Mouse (Mus musculus) limb, embryonic 15.5 days (tissue): ENCODE results near the gene Ano6. TPM values are rescaled to one million over a fixed set of nuclear protein-coding genes. Genes with fewer than 3 reads are reported as not detected.
A peak's percentile ranks its signal among the peaks of the same experiment; 100 is the strongest.

Source experiments
- ATAC-seq: fragments of 200-750 bp; cut with Nextera tagmentation; 2 replicates; pipeline ENCODE4 v1.8.0; 2017; ENCODE audit warnings: low read depth, moderate TSS enrichment; ENCODE audit not compliant: insufficient number of reproducible peaks, low FRiP score, low TSS enrichment
- H3K27ac ChIP-seq: fragments of 300-500 bp; sonication (generic); 2 replicates; pipeline ENCODE4 v1.5.1; 2015; ENCODE audit warnings: moderate library complexity, mild to moderate bottlenecking, inconsistent platforms
- H3K27me3 ChIP-seq: fragments of 300-500 bp; sonication (generic); 2 replicates; pipeline ENCODE4 v1.6.1; 2015; ENCODE audit warnings: inconsistent platforms
- H3K36me3 ChIP-seq: fragments of 300-500 bp; sonication (generic); 2 replicates; pipeline ENCODE4 v1.6.1; 2015; ENCODE audit warnings: inconsistent platforms
- H3K4me1 ChIP-seq: fragments of 300-500 bp; sonication (generic); 2 replicates; pipeline ENCODE4 v1.6.1; 2015; ENCODE audit warnings: inconsistent platforms
- H3K4me2 ChIP-seq: fragments of 300-500 bp; sonication (generic); 2 replicates; pipeline ENCODE4 v1.6.1; 2015; ENCODE audit warnings: mild to moderate bottlenecking, inconsistent platforms
- H3K4me3 ChIP-seq: fragments of 300-500 bp; sonication (generic); 2 replicates; pipeline ENCODE4 v1.5.1; 2015; ENCODE audit warnings: mild to moderate bottlenecking, inconsistent platforms
- H3K9ac ChIP-seq: fragments of 300-500 bp; sonication (generic); 2 replicates; pipeline ENCODE4 v1.6.1; 2015; ENCODE audit warnings: inconsistent platforms
- H3K9me3 ChIP-seq: fragments of 300-500 bp; sonication (generic); 2 replicates; pipeline ENCODE4 v1.6.1; 2016; ENCODE audit warnings: inconsistent platforms
- WGBS: fragments of 180-500 bp; shearing (Covaris S2); methylation state at CpG from one replicate; pipeline ENCODE4 v1.1.7; 2015; 5-methylcytosine and 5-hydroxymethylcytosine counted together
- polyA plus RNA-seq: library from polyadenylated mRNA; unstranded; fragments of >200 nt; fragmentation: Nextera tagmentation; extraction: Ambion mirVana; gene quantifications from 2 replicates; pipeline ENCODE4 v1.2.1, GENCODE M21; 2015

The Ano6 gene
- polyA plus RNA-seq, 1 experiment from 2014 or later, result 50.3 TPM

DNA sequence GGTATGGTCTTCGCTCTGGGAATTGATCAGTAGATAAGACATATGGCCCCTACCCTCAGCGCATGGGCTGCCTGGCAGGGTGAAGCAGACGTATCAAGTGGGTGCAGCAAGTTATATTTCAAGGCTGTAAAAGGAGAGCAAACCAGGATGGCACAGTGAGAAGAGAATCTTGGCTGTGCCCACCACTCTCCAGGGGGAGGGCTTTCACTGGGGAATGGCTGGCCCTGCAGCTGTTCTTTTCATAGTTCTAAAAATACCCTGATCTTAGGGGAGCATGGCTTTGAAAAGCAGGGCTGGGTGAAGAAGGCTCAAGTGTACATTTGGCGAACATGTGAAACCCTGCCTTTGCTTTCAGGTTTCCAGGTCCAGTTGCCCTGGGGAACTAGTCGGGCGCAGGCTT is 11.5 kb downstream of the Ano6 start:
- no peak overlapping the region for H3K9ac ChIP-seq
- peak overlapping the region; percentile 38; the same call in 1 of the 2 replicates for H3K27ac ChIP-seq
- 73% methylated on average over 6 of the region's 6 CpGs for WGBS
- no peak for ATAC-seq
- peaks cover 7% of the 10 kb centered on the region; the same call in 1 of the 2 replicates for H3K36me3 ChIP-seq
- peaks cover 39% of the 10 kb centered on the region for H3K4me1 ChIP-seq
- H3K9me3 ChIP-seq, result no peaks in the 10 kb centered on the region
- no peaks in the 10 kb centered on the region for H3K27me3 ChIP-seq
- H3K4me2 ChIP-seq, result no peak overlapping the region
- no peak overlapping the region for H3K4me3 ChIP-seq

GRCm38 (mm10) chr15:95802762-95803161 is 12.1 kb downstream of the Ano6 start:
- H3K36me3 ChIP-seq, result peaks cover 7% of the 10 kb centered on the region; the same call in 1 of the 2 replicates
- no peak overlapping the region for H3K9ac ChIP-seq
- peak overlapping the region; percentile 38; the same call in 1 of the 2 replicates for H3K27ac ChIP-seq
- no peak overlapping the region for H3K4me3 ChIP-seq
- H3K9me3 ChIP-seq, result no peaks in the 10 kb centered on the region
- ATAC-seq, result no peak
- no peaks in the 10 kb centered on the region for H3K27me3 ChIP-seq
- H3K4me2 ChIP-seq, result no peak overlapping the region
- 48% methylated on average over 2 of the region's 2 CpGs for whole genome bisulfite sequencing
- H3K4me1 ChIP-seq, result peaks cover 33% of the 10 kb centered on the region

DNA sequence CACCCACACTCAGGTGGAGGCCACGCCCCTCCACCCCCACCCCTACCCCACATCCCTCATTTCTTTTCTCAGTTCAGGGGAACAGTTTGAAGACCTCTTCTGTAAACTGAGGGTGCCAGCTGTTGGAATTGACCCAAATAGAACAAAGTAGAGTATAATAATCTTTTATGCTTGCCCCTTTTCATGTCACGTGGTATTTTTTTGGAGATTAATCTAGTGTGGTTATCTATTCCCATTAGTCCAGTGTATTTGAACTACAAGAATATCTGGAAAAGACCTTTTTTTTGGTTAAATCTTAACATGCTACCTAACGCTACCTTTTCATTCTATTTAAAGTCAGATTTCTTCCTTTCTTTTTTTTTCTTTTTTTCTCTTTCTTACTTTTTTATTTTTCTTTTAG is 12.8 kb downstream of the Ano6 start:
- Histone ChIP-seq H3K4me1 (peaks cover 33% of the 10 kb centered on the region), H3K9me3 (no peaks in the 10 kb centered on the region), H3K4me3 (no peak overlapping the region), H3K27ac (no peak overlapping the region), H3K9ac (no peak overlapping the region), H3K27me3 (no peaks in the 10 kb centered on the region), H3K36me3 (peaks cover 7% of the 10 kb centered on the region; the same call in 1 of the 2 replicates), H3K4me2 (no peak overlapping the region)
- 84% methylated on average over 3 of the region's 3 CpGs for whole genome bisulfite sequencing
- ATAC-seq, result no peak

DNA sequence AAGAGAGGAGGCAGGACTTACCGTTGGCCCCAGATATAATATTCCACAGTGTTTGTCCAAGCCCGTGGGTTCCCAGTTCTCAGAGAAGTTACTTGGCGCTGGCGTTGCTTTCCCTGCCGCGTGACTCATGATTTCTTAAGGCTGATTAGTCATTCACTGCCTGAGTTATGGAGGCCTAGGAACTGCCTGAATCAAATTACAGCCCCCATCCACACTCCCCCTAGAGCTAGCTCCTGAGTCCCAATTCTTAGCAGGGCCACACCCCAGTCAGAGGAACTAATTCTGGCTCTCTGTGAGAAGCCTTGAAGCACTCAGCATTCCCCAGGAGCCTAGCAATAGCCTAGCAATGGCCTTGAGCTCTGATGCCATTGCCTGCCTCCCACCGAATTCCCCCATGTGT is 13.6 kb downstream of the Ano6 start:
- ATAC-seq, result peak; percentile 84
- H3K4me1 ChIP-seq, result peaks cover 33% of the 10 kb centered on the region
- no peaks in the 10 kb centered on the region for H3K27me3 ChIP-seq
- H3K27ac ChIP-seq, result peak overlapping the region; percentile 78
- WGBS, result 14% methylated on average over 7 of the region's 7 CpGs
- peaks cover under 1% of the 10 kb centered on the region; the same call in 1 of the 2 replicates for H3K36me3 ChIP-seq
- H3K4me2 ChIP-seq, result peak overlapping the region; percentile 10; the same call in 1 of the 2 replicates
- no peak overlapping the region for H3K9ac ChIP-seq
- no peaks in the 10 kb centered on the region for H3K9me3 ChIP-seq
- H3K4me3 ChIP-seq, result no peak overlapping the region

- no peaks in the 10 kb centered on the region for H3K27me3 ChIP-seq
- no peak overlapping the region for H3K9ac ChIP-seq
- peaks cover 33% of the 10 kb centered on the region for H3K4me1 ChIP-seq
- H3K9me3 ChIP-seq, result no peaks in the 10 kb centered on the region
- H3K27ac ChIP-seq, result peak overlapping the region; percentile 78
- no peak overlapping the region for H3K4me3 ChIP-seq
- H3K36me3 ChIP-seq, result no peaks in the 10 kb centered on the region; the same call in 1 of the 2 replicates
- H3K4me2 ChIP-seq, result no peak overlapping the region
- 43% methylated on average over 5 of the region's 5 CpGs for WGBS
- 0 out of 2 replicates have a peak, but pooled peaks have one; percentile 12 for ATAC-seq
These were observed 14.4 kb downstream of the Ano6 start for GRCm38 (mm10) chr15:95805022-95805471.

DNA sequence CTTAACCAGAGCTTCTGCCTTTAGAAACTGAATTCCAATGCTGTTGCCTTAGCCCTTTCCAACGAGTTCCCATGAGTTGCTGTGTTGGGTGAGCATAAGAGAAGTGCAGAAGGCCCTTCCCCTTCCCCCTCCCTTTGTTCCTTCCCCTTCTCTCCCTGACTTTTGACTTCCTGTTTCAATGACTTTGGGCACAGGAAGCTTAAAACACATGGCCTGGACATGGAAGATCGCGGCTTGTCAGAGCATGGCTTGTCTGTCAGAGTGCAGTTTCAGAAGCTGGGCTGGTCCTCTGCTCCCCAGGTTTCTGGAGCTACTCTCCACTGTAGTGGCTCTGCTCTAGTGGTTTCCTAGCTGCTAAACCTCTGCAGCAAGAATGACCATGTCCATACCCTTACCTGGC is 17.3 kb downstream of the Ano6 start:
- whole genome bisulfite sequencing, result 76% methylated on average over 3 of the region's 3 CpGs

DNA sequence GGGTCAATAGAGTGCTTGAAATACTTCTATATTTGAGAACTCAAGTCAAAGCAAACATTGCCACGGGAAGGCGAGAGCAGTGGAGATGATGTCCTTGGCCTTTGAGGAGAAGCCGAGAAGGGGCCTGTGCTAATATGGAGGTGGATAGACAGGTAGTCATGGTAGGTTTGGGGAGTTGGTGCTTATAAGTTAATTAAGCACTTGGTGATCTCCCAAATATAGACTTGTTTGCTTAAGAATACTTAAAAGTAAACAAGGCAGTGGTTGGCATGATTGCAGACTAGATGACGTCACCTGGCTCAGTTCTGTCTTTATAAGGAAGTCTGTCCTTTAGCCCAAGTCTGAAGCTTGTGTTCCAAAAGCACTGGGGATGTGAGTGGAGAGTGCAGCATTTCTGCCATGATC is 19.7 kb downstream of the Ano6 start:
- H3K36me3 ChIP-seq, result peaks cover 12% of the 10 kb centered on the region
- H3K4me3 ChIP-seq, result no peak overlapping the region
- no peak; the same call in 1 of the 2 replicates for ATAC-seq
- no peak overlapping the region for H3K4me2 ChIP-seq
- no peak overlapping the region for H3K9ac ChIP-seq
- peaks cover 2% of the 10 kb centered on the region for H3K4me1 ChIP-seq
- no peaks in the 10 kb centered on the region for H3K27me3 ChIP-seq
- H3K9me3 ChIP-seq, result no peaks in the 10 kb centered on the region
- WGBS, result 79% methylated on average over 4 of the region's 4 CpGs
- H3K27ac ChIP-seq, result no peak overlapping the region

More for the DNA sequence above, 17.3 kb downstream of the Ano6 start:
- Histone ChIP-seq H3K4me2 (no peak overlapping the region), H3K9ac (no peak overlapping the region), H3K4me1 (peaks cover 23% of the 10 kb centered on the region), H3K9me3 (no peaks in the 10 kb centered on the region), H3K36me3 (peaks cover 11% of the 10 kb centered on the region), H3K27ac (no peak overlapping the region), H3K4me3 (no peak overlapping the region), H3K27me3 (no peaks in the 10 kb centered on the region)
- no peak for ATAC-seq

DNA sequence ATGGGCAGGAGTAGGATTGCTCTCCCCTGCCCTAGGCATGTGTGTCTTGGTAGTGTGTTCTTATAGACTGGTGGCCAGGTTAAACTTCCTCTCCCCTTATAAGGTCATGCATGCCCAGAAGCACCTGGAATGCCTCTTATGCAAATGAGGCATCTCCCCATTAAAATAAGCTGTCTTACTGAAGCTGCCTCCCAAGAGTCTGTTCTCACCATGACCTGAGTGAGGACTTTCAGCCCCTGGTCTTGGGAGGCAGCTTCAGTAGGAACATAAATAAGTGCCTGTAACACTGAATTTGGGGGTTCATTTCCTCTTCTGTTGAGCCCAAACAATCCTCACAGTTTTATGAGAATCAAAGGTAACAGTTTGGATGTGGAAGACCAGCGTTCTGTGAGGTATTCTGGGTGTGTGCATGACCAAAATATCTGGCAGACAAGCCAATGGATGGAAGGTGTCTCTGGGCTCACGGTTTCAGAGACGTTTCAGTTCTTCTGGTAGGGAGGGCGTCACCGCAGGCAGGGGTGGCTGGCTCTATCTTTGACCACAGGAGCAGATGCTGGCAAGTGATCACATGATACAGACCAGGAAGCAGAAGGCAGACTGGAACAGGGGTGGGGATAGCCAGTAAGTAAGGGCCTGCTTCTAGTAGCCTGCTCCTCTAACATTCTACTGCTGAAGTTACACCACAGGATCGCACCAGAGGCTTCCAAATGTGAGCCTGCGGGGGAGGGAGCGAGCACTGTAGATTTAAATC is 22.4 kb downstream of the Ano6 start:
- Histone ChIP-seq H3K9me3 (no peaks in the 10 kb centered on the region), H3K4me3 (no peak overlapping the region), H3K4me2 (no peak overlapping the region), H3K27ac (no peak overlapping the region), H3K9ac (no peak overlapping the region), H3K4me1 (0 out of 2 replicates have a peak, but pooled peaks cover 2% of the 10 kb centered on the region), H3K27me3 (no peaks in the 10 kb centered on the region), H3K36me3 (peaks cover 12% of the 10 kb centered on the region)
- 95% methylated on average over 8 of the region's 8 CpGs for WGBS
- ATAC-seq, result no peak

DNA sequence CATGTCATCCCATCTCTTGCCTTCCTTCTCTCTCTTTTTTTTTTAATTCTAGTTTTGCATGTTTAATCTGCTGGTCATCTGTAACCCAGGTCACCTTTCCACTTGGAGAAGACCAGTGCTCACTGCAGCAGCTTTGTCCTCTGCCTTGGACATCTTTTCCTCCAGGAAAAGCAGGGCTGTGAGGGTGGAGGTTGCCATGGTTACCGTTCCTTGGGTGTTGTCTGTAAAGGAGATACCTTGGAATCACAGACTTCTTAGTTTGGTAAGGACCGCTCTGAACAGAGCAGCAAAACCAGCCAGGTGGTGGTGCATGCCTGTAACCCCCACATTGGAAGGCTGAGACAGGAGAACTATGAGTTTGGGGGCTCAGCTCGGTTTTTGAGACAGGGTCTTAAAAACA is 26.9 kb downstream of the Ano6 start:
- H3K27me3 ChIP-seq, result no peaks in the 10 kb centered on the region
- H3K9ac ChIP-seq, result no peak overlapping the region
- ATAC-seq, result no peak
- H3K4me2 ChIP-seq, result no peak overlapping the region
- H3K36me3 ChIP-seq, result peaks cover 5% of the 10 kb centered on the region; the same call in 1 of the 2 replicates
- H3K4me3 ChIP-seq, result no peak overlapping the region
- H3K4me1 ChIP-seq, result 0 out of 2 replicates have a peak, but pooled peaks cover 11% of the 10 kb centered on the region
- no peak overlapping the region for H3K27ac ChIP-seq
- 77% methylated on average over 3 of the region's 3 CpGs for WGBS
- no peaks in the 10 kb centered on the region for H3K9me3 ChIP-seq

DNA sequence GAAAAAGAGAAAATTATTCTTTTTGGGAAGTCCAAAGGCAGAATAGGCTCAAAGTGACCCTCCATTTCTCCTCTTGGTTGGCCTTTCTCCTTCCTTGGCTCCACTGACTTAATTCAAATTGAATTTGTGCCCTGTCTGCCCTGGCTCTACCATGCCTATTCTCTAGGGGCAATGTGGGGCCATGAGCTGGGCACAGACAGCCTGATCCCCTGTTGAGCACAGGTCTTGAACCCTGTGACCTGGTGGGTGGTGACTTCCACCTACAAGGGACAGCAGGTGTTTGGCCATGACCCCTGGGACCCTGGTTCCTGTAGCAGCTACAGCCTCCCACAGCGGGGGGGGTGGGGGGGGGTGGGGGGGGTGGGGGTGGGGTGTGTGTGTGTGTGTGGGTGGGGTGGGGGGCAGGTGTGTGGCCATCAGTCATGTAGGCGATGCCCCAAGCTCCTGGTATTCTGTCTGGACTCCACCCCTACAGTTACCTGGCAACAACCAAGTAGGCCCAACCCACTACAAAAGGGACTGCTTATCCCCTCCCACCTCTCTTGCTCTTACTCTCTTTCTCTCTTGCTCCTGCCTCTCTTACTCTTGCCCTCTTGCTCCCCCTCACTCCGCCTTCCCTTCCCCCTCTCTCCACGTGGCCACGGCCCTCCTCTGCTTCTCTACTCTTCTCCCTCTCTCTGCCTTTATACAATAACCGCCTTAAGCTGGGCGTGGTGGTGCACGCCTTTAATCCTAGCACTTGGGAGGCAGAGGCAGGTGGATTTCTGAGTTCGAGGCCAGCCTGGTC is 28.8 kb downstream of the Ano6 start:
- Histone ChIP-seq H3K9ac (no peak overlapping the region), H3K27ac (no peak overlapping the region), H3K36me3 (no peaks in the 10 kb centered on the region; the same call in 1 of the 2 replicates), H3K4me1 (0 out of 2 replicates have a peak, but pooled peaks cover 16% of the 10 kb centered on the region), H3K27me3 (no peaks in the 10 kb centered on the region), H3K9me3 (no peaks in the 10 kb centered on the region), H3K4me3 (no peak overlapping the region), H3K4me2 (no peak overlapping the region)
- no peak for ATAC-seq
- 86% methylated on average over 9 of the region's 9 CpGs for WGBS

GRCm38 (mm10) chr15:95820142-95820541 is 29.5 kb downstream of the Ano6 start:
- Histone ChIP-seq H3K27ac (no peak overlapping the region), H3K9ac (no peak overlapping the region), H3K27me3 (no peaks in the 10 kb centered on the region), H3K36me3 (peaks cover 2% of the 10 kb centered on the region), H3K9me3 (no peaks in the 10 kb centered on the region), H3K4me3 (no peak overlapping the region), H3K4me1 (0 out of 2 replicates have a peak, but pooled peaks cover 16% of the 10 kb centered on the region), H3K4me2 (no peak overlapping the region)
- ATAC-seq, result no peak
- WGBS, result 93% methylated on average over 12 of the region's 12 CpGs

- H3K9me3 ChIP-seq, result no peaks in the 10 kb centered on the region
- no peak overlapping the region for H3K9ac ChIP-seq
- H3K27me3 ChIP-seq, result no peaks in the 10 kb centered on the region
- H3K4me2 ChIP-seq, result no peak overlapping the region
- H3K36me3 ChIP-seq, result peaks cover 4% of the 10 kb centered on the region
- WGBS, result 61% methylated on average over 9 of the region's 9 CpGs
- H3K4me1 ChIP-seq, result 0 out of 2 replicates have a peak, but pooled peaks cover 14% of the 10 kb centered on the region
- H3K4me3 ChIP-seq, result no peak overlapping the region
- no peak for ATAC-seq
- no peak overlapping the region for H3K27ac ChIP-seq
These were observed 30.0 kb downstream of the Ano6 start for GRCm38 (mm10) chr15:95820678-95821077.
